Mouse (Mus musculus) midbrain, embryonic 16.5 days (tissue): Measurements from ENCODE around the gene Epha6. TPM values are rescaled to one million over a fixed set of nuclear protein-coding genes. Genes with fewer than 3 reads are reported as not detected.
A peak's percentile ranks its signal among the peaks of the same experiment; 100 is the strongest.

Experiments used
- ATAC-seq: fragments of 200-750 bp; cut with Nextera tagmentation; 2 replicates; pipeline ENCODE4 v1.8.0; 2017; ENCODE audit warnings: moderate TSS enrichment
- H3K27ac ChIP-seq: fragments of 300-500 bp; sonication (generic); 2 replicates; pipeline ENCODE4 v1.5.1; 2014; ENCODE audit warnings: mild to moderate bottlenecking, low read length, mixed read lengths
- H3K27me3 ChIP-seq: fragments of 300-500 bp; sonication (generic); 2 replicates; pipeline ENCODE4 v1.6.1; 2014; ENCODE audit warnings: low read depth, low read length, mixed read lengths; ENCODE audit not compliant: control insufficient read depth, insufficient read depth
- H3K36me3 ChIP-seq: fragments of 300-500 bp; sonication (generic); 2 replicates; pipeline ENCODE4 v1.6.1; 2014; ENCODE audit warnings: mild to moderate bottlenecking, low read length, moderate library complexity, mixed read lengths; ENCODE audit not compliant: control insufficient read depth, insufficient read depth
- H3K4me1 ChIP-seq: fragments of 300-500 bp; sonication (generic); 2 replicates; pipeline ENCODE4 v1.6.1; 2014; ENCODE audit warnings: mild to moderate bottlenecking, low read length, mixed read lengths; ENCODE audit not compliant: control insufficient read depth, insufficient read depth
- H3K4me2 ChIP-seq: fragments of 300-500 bp; sonication (generic); 2 replicates; pipeline ENCODE4 v1.6.1; 2014; ENCODE audit warnings: mild to moderate bottlenecking, low read length, mixed read lengths
- H3K4me3 ChIP-seq: fragments of 300-500 bp; sonication (generic); 2 replicates; pipeline ENCODE4 v1.5.1; 2014; ENCODE audit warnings: low read depth, mild to moderate bottlenecking, low read length, moderate library complexity, mixed read lengths
- H3K9ac ChIP-seq: fragments of 300-500 bp; sonication (generic); 2 replicates; pipeline ENCODE4 v1.6.1; 2014; ENCODE audit warnings: low read depth, low read length, mixed read lengths
- H3K9me3 ChIP-seq: fragments of 300-500 bp; sonication (generic); replicated peaks from 2 replicates; pipeline ENCODE4 v1.6.1; 2014; ENCODE audit warnings: mild to moderate bottlenecking, low read length, mixed read lengths; ENCODE audit not compliant: control insufficient read depth, poor library complexity, severe bottlenecking
- WGBS: fragments of 180-500 bp; shearing (Covaris S2); extraction: QIAGEN DNeasy Blood & Tissue Kit; methylation state at CpG from one replicate; pipeline ENCODE4 v1.1.7; 2014; 5-methylcytosine and 5-hydroxymethylcytosine counted together
- polyA plus RNA-seq: library from polyadenylated mRNA; unstranded; fragments of >200 nt; fragmentation: Nextera tagmentation; extraction: Ambion mirVana; gene quantifications from 2 replicates; pipeline ENCODE4 v1.2.1, GENCODE M21; 2015

Gene Epha6
- polyA plus RNA-seq, 1 experiment from 2014 or later, result 6.4 TPM

- H3K27ac ChIP-seq, result no peak overlapping the region
- 75% methylated on average over 5 of the region's 5 CpGs for WGBS
- H3K4me2 ChIP-seq, result no peak overlapping the region
- no peaks in the 10 kb centered on the region for H3K27me3 ChIP-seq
- no peak overlapping the region for H3K9ac ChIP-seq
- no peak overlapping the region for H3K4me3 ChIP-seq
- H3K4me1 ChIP-seq, result no peaks in the 10 kb centered on the region
- no peaks in the 10 kb centered on the region for H3K9me3 ChIP-seq
- ATAC-seq, result no peak
- no peaks in the 10 kb centered on the region for H3K36me3 ChIP-seq
These were observed 920.2 kb downstream of the Epha6 start for GRCm38 (mm10) chr16:59685135-59685534.

DNA sequence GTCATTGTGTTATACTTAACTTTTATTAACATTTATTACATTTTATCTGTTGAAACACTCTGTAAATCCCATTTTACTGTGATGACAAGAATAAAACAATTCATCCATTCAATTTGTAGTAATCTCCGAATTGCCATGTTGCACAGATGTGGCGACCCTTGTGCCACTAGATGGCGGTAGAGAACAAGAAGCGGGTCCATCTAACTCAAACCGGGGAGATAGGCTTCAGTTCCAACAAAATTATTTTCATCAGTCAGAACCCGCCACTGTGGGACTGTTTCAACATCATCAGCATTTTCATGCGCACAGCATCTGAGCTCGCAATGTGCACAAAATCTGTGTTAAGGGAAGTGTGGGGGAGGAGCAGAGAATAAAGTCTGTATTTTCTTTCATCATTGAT lies 921.9 kb downstream of the Epha6 start:
- peak; percentile 93 for ATAC-seq
- H3K27me3 ChIP-seq, result no peaks in the 10 kb centered on the region
- H3K4me1 ChIP-seq, result no peaks in the 10 kb centered on the region
- H3K4me3 ChIP-seq, result no peak overlapping the region
- H3K36me3 ChIP-seq, result no peaks in the 10 kb centered on the region
- WGBS, result 3% methylated on average over 8 of the region's 8 CpGs
- no peak overlapping the region for H3K27ac ChIP-seq
- H3K9ac ChIP-seq, result no peak overlapping the region
- H3K4me2 ChIP-seq, result peak overlapping the region; percentile 39
- no peaks in the 10 kb centered on the region for H3K9me3 ChIP-seq

- Histone ChIP-seq H3K4me1 (no peaks in the 10 kb centered on the region), H3K36me3 (no peaks in the 10 kb centered on the region), H3K4me2 (no peak overlapping the region), H3K27me3 (no peaks in the 10 kb centered on the region), H3K9me3 (no peaks in the 10 kb centered on the region), H3K27ac (no peak overlapping the region), H3K9ac (no peak overlapping the region), H3K4me3 (no peak overlapping the region)
- ATAC-seq, result no peak
- WGBS, result 84% methylated on average over 8 of the region's 8 CpGs
These were observed 923.0 kb downstream of the Epha6 start for GRCm38 (mm10) chr16:59682216-59682891.

DNA sequence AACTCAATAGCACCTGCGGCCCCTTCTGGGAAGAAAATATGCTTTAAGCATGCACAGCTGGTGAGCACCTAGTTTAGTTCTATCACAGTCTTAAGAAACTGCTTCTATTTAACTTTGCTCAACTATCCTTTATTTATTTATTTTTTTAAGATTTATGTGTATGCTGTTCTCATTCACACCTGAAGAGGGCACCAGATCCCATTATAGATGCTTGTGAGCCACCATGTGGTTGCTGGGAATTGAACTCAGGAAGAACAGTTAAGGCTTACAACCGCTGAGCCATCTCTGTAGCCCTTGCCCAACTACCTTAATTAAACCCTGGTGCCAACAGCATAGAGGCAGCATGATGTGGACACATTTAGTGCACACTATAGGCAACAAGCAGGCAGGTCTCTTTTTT lies 938.4 kb downstream of the Epha6 start:
- no peak overlapping the region for H3K4me3 ChIP-seq
- H3K36me3 ChIP-seq, result no peaks in the 10 kb centered on the region
- no peaks in the 10 kb centered on the region for H3K9me3 ChIP-seq
- H3K27me3 ChIP-seq, result no peaks in the 10 kb centered on the region
- H3K4me1 ChIP-seq, result no peaks in the 10 kb centered on the region
- no peak overlapping the region for H3K27ac ChIP-seq
- 85% methylated on average over 2 of the region's 2 CpGs for WGBS
- no peak overlapping the region for H3K4me2 ChIP-seq
- no peak overlapping the region for H3K9ac ChIP-seq
- no peak for ATAC-seq

DNA sequence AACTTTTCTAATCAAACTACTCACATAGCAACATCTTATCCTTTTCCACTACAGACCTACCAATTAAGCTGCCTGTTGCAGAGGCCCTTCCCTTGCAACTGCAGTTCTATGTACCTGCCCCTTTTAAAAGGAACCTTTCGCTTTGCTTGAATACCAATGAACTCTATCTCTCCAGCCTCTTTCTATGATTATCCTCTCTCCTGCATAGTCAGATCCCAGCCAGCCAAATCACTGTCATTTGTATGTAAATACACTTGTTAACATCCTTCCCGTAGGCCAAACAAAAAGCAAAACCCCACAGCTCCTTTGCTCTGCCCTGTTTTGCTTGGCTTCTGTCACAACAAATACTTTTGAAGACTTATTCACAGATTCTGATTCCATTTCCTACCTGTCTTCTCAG lies 961.6 kb downstream of the Epha6 start:
- no peak overlapping the region for H3K27ac ChIP-seq
- no peaks in the 10 kb centered on the region for H3K36me3 ChIP-seq
- 42% methylated on average over 2 of the region's 2 CpGs for WGBS
- no peak for ATAC-seq
- no peaks in the 10 kb centered on the region; the same call in 1 of the 2 replicates for H3K27me3 ChIP-seq
- H3K4me1 ChIP-seq, result no peaks in the 10 kb centered on the region; the same call in 1 of the 2 replicates
- 0 out of 2 replicates have a peak, but pooled peaks cover 2% of the 10 kb centered on the region for H3K9me3 ChIP-seq
- H3K9ac ChIP-seq, result no peak overlapping the region
- H3K4me3 ChIP-seq, result no peak overlapping the region
- H3K4me2 ChIP-seq, result no peak overlapping the region

DNA sequence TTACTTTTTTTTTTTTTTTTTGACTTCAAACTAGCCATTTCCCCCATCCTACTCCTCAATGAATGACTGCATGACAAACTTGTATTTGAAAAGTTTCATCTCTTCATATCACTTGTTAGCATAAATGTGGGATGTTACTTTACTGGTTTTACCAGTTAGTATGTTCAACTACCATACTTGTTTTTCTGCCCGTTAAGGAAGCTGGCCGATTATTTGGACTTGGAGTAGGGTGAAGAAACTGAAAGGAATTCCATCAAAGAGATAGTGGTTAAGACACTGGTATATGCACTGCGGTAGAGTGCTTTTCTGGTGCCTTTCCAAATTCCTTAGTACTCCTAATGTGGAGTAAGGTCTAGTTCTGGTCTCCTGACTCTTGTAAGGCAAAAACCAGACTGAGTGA lies 965.3 kb downstream of the Epha6 start:
- Histone ChIP-seq H3K9ac (no peak overlapping the region), H3K36me3 (no peaks in the 10 kb centered on the region), H3K4me3 (no peak overlapping the region), H3K27ac (no peak overlapping the region), H3K27me3 (no peaks in the 10 kb centered on the region), H3K4me2 (no peak overlapping the region; the same call in 1 of the 2 replicates), H3K4me1 (peaks cover 7% of the 10 kb centered on the region), H3K9me3 (no peaks in the 10 kb centered on the region)
- WGBS, result 93% methylated on average over 3 of the region's 3 CpGs
- no peak for ATAC-seq

- Histone ChIP-seq H3K4me3 (peak within 1 kb of the TSS; percentile 61), H3K27ac (peak within 1 kb of the TSS; percentile 99), H3K27me3 (no peaks in the 10 kb centered on the region), H3K4me1 (peaks cover 7% of the 10 kb centered on the region), H3K9ac (peak within 1 kb of the TSS; percentile 83), H3K4me2 (peak within 1 kb of the TSS; percentile 71), H3K9me3 (no peaks in the 10 kb centered on the region), H3K36me3 (no peaks in the 10 kb centered on the region)
- ATAC-seq, result peak; percentile 98
- WGBS, result under 1% methylated on average over 46 of the region's 46 CpGs
These were observed 966.1 kb downstream of the Epha6 start, which contains the start of gene Arl6 for GRCm38 (mm10) chr16:59639102-59639691. Arl6 (minus strand) TSS chr16:59639391.

DNA sequence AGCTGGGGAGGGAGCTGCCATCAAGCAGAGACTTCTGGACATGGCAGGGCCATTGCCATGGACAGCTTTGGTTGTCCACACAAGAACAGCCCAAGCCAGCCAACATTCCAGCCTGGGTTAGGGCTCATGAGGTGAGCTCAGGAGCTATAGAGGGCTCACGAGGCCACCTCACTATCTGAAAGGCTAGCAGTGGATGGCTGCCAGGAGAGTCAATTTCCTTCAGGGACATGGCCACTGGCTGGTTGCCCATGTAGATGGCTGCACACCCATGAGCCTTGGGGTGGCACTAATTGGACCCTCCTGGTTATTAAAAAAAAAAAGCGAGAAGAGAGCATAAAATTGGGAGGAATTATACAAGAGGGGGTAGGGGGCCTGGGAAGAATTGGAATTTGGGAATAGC lies 970.7 kb downstream of the Epha6 start:
- Histone ChIP-seq H3K27ac (no peak overlapping the region), H3K36me3 (0 out of 2 replicates have a peak, but pooled peaks cover 5% of the 10 kb centered on the region), H3K9ac (no peak overlapping the region), H3K9me3 (no peaks in the 10 kb centered on the region), H3K4me1 (peaks cover 7% of the 10 kb centered on the region), H3K4me2 (no peak overlapping the region), H3K4me3 (no peak overlapping the region), H3K27me3 (no peaks in the 10 kb centered on the region)
- 83% methylated on average over 2 of the region's 2 CpGs for WGBS
- no peak for ATAC-seq

GRCm38 (mm10) chr16:59621554-59621953 lies 983.8 kb downstream of the Epha6 start:
- no peaks in the 10 kb centered on the region for H3K36me3 ChIP-seq
- no peaks in the 10 kb centered on the region for H3K27me3 ChIP-seq
- no peak overlapping the region for H3K4me3 ChIP-seq
- H3K4me1 ChIP-seq, result no peaks in the 10 kb centered on the region
- H3K9ac ChIP-seq, result no peak overlapping the region
- H3K27ac ChIP-seq, result no peak overlapping the region
- H3K9me3 ChIP-seq, result no peaks in the 10 kb centered on the region
- no peak for ATAC-seq
- no peak overlapping the region for H3K4me2 ChIP-seq
- 97% methylated on average over 2 of the region's 2 CpGs for WGBS
